Mouse (Mus musculus) urinary bladder, adult 18-20 months (tissue): Measurements from ENCODE around the gene Pdlim1.

ENCODE experiments used
- DNase-seq, 2 experiments: peaks; one replicate each; pipeline ENCODE4 v3.0.0; 2022; ENCODE audit warnings: low spot score in 2 of 2, mixed read lengths in 2 of 2

Pdlim1 gene

DNA sequence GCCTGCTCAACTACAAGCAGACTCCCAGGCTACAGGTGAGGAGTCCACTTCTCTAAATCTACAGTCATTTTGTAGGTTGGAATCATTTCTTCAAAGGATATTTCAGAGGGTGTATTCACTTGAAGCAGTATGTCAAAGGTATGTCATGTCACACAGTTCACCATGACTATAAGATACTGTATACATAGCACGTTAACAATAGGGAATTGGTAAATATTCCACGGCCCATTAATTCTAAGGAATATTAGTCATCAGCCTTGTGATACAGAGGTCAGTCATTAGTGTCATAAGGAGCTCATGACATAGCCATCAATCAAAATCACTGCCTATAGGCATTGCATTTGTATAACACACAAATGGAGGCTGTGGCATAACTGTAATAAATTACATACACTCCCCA, 13.1 kb upstream of the Pdlim1 start:
- DNase-seq = no peak

DNA sequence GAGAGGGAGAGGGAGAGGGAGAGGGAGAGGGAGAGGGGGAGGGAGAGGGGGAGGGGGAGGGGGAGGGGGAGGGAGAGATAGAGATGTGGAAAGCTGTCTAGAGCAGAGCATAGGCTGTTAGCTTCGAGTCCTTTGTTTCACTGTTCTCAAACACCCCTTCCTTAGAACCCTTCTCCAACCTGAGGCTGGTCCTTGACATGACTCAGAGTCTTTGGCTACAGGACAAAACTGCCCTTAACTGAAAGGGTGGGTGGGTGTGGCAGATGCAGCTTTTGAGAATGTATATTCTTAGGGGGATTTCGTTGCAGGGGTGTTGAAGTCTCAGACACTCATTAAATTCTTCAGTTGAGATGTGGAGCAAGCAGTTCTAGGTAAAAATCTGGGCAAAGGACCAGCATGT, 11.8 kb upstream of the Pdlim1 start:
- no peak for DNase-seq

DNA sequence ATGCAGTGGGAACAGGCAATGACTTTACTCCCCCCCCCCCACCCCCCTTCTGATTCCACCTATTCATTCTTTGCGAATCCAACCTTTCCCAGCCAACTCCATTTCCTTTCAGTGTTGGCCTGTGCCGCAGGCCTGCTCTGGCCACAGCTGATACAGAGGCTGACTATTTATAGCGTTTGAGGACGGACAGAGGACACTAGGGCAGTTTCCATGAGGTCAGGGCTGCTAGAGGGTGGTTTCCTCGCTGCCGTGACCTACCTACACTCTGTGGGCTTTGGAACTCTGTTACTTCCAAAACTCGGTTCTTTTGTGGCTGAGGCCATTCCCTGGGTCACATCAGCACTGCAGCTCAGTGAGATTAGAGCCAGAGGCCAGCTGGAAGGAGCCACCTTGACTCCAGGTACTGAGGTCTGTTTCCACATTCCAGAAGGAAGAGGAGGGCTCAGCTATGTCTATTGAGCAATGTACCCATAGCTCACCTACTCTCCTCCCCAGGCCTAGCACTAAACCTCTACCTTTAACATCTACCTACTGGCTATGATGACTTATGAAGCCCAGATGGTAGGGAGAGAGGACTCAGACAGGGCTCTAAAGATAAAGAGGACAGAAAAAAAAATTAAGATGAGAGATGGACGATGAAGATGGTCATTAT, 6.9 kb upstream of the Pdlim1 start:
- DNase-seq = no peak

DNA sequence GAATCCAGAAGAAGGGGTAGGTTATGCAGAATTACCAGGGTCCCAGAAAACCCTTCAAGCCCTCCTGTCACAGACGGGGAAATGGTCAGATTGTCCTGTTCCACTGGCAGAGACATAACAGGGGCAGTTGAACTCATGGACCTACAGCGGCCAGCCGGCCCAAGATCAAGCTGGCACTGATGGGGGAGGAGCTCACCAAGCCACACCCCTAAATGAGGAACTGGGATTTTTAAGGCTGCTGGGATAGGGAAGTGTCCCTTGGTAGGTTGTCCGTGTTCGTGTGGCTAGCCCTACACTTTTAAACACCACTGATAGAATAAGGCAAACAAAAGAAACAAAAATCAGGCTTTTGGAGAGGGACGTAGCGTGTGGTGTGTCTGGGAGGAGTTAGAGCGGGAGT, 5.9 kb upstream of the Pdlim1 start:
- no peak for DNase-seq

DNA sequence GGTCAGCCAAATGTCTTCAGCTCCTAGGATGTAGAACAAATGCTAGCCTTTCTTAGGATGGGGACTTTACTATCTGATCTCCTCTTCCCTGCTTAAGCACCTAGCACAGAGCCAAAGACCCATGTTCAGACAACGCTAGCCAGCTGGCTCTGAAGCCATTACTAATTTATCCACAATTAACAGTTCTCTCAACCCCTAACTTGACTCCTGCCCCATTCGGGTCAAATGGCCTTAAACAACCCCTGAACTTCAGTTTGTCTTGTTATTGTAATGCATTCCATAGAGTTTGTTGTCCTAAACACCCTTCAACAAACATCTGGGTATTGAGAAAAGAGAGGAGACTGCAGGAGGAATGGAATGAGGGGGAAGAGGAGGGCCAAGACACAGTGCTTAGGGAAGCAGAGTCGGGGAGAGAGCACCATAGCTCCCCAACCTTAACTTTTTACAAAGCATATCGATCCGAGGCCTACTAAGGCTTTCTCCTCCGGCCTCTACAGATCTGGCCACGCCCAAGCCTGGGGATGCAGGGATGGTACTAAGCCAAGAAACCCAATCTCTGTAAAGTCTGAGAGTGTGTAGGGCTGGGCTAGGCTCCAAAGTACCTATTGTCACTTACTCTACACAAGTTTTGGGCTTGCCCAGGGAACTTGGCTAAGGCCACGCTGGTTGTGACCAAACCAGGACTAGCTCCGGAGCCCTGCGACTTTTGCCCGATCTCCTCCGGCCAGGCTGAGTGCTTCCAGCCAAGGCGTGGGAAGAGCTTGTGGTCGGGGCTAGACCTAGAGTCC, 4.0 kb upstream of the Pdlim1 start:
- DNase-seq = no peak

DNA sequence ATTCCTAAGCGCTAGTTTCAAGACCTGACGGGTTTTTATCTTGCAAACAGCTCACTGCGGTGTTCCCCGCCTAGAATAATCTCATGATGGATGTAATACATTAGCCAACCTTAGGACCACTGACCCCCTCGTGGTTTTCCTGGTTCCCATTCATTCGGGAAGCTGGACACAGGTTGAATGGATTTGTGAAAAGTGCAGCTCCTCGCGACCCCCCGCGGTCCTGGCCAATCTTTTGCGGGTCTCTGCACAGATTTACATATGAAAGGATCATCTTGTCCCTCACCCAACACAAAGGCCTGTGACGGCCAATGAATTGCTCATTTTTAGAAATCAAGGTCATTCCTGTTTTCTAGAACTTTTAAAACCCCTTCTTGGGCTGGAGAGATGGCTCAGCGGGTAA, 1.0 kb upstream of the Pdlim1 start:
- no peak for DNase-seq

DNA sequence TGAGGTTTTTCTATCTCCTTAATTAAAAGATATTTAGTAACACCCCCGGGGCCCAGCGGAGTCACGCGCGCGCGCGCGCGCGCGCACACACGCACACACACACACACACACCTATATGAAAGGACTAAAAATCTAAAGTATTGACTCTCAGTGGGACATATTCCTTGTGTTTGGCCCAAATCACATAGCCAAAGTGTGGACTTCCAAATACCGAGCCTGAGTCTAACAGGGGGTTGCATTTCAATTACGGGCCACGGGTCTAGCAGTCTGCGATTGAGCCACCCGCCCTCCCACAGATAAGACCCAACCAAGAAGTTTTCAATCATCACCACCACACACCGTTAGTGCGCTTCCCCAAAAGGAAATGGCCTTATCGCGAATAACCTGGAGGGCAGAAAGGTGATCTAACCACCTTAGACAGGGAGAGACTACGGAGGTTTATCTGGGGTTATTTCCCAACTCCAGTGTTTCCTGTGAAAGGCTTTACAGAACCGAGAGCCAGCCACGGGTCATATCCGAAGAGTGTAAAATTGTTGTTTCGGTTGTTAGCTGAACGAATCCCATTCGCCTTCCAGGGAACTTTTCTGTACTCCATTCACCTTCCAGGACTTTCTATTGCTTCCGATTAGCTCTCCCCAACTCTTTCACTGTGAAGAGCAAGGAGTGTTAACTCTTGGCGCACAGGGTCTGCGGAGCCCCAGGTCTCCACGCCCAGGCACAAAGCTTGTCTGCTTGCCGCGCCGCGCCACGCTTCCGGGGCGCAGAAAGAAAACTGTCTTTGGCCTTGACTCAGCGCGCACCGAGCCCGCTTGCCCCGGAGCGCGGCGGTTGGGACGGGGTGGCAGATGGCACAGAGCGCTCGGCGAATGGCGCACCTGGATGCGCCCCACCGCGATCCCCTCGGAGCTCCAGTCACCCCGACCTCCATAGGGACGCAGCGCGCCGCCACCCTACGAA, 1.0 kb downstream of the Pdlim1 start:
- no peak for DNase-seq

DNA sequence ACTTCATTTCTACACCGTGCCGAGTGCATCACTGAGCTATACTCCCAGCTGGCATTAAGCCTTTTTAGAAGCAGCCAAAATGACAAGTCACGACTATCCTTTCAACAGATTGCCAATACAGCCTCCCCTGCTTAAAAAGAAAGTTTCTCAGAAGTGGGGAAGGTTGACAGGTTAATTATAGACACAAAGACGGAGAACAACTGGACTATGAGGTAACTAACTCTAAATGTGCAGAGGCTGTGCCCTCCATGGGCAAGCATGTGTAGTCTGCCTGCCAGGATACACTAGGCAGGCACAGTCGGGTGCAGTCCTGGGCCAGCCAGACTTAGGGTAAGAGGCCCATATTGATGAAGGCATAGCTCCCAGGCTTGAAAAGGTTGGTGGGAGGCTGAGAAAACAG, 2.1 kb downstream of the Pdlim1 start:
- DNase-seq = no peak

DNA sequence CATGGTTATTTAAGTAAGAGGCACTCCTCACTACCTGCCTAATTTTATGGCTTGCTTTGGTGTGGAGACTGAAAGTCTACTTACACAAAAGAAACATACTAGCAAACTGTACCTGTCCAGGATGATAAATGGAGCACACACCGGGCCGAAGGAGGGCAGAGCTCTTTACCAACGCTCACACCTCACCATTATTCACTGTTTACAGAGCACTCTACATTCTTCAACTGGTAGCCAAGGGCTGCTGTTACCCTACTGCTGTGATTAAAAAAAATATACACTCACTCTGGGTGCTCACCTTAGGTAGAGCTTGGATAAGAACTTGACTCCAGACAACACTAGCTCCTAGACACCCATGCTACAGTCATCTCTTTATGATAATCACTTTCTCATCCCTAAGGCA, 3.1 kb downstream of the Pdlim1 start:
- DNase-seq = no peak

DNA sequence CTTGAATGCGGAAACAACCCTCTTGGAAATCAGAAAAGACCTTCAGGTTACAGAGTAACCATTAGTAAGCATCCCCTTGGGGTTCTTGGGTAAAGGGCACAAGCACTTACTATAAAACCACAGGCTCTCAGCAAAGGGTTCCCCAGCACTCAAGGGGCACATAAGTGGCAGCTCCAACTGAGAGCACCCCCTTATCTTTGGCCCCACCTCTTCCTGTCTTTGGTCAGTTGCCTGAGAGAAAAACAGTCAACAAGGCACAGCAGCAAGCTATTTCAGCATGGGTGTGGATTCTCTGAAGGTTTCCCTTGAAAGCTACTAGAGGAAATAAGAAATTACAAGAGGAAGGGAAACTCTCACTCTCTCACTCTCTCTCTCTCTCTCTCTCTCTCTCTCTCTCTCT, 4.3 kb downstream of the Pdlim1 start:
- DNase-seq = no peak

DNA sequence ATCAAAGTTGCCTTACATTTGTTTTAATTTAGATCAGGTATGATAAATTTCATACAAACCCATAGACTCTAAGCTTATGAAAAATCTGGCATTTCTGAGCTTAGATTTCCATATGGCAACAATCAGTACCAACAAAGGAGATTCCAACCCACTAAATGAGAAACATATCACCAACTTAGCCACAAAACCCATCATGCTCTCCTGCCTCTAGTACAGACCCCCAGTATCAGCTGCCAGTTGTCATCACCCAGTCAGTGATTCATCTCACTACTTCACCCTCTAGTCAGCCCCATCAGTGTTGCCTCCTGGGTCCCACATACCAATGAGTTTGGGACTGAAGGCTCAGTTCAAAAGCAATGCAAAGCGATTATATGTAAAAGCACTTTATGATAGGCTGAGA, 12.2 kb downstream of the Pdlim1 start:
- no peak for DNase-seq

DNA sequence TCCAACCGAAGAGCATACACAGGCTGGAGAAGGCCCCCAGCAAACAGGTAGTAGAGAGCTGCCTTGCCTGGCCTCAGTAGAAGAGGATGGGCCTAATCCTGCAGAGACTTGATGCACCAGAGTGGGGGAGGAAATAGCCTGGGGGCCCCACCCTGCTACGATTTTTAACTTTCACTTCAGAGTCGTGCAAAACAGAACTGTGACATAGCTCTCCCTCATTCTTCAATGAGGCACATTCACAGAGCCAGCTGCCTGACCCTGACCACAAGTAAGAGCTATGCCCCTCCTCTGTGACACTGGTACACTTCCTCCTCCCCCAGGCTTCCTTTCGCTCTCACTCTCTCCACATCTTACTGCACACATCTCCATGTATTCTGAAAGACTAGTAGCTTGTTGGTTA, 14.2 kb downstream of the Pdlim1 start:
- no peak for DNase-seq

DNA sequence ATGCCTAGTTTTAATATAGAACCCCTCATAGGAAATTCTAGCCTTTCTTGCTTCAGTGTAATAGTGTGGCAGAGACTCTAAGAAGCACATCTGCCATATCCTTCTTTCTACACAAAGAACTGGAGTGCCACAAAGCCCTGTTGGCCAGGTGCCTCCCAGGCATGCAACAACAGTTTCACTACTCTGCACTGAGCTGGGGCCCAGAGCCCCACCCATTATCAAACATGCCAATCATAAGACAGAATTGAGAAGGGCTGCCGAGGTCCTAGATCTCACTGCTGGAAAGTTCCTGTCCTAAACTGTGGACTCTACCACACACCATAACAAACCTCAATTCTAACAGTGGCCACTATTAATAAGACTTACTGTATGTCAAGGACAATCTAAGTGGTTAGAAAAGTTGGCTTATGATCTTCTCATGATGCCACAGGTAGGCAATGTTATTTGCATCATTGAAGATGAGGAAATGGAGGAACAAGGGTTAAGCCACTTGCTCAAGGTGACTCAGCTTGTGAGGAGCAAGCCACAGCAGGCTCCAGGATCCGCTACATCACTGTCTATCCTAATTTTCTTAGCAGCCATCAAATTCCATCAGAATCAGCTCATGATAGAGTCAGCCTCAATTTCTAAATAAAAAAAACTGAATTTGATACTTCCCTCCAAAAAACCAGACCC, 15.1 kb downstream of the Pdlim1 start:
- DNase-seq = no peak

DNA sequence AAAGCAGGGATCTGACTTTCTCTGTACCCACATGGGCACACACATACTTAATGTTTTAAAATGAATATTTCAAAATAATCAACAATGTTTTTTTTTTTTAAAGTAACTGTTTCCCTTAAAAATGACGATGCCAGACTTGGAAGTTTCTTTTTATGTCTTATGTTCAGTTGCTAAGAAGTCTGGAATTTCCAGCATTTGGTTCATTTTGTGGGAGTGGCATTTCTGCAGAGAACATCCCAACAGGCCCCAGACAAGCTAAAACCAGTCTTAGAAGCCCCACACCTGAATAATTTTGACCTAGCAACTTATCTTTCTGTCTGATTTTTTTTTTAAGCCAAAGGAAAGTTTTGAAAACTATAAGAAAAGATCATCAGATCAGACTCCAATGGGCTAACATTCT, 16.1 kb downstream of the Pdlim1 start:
- DNase-seq = no peak

DNA sequence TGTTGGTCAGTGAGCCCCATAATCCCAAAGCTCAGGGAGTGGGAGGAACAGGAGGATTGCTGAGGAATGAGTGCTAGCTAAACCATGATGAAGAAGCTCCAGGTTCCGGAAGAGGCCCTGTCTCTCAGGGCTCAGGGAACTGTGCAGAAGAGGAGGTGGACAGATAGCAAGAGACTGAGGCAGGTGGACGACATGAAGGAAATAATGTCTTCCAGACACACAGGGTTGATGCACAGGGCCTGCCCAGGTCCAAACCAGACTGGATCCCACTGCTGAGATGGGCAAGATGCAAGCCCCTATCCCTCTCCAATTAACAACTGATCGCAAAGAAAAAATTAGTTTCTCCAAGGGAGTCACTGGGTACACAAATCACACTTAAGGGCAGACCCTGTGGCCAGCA, 16.9 kb downstream of the Pdlim1 start:
- DNase-seq = no peak

DNA sequence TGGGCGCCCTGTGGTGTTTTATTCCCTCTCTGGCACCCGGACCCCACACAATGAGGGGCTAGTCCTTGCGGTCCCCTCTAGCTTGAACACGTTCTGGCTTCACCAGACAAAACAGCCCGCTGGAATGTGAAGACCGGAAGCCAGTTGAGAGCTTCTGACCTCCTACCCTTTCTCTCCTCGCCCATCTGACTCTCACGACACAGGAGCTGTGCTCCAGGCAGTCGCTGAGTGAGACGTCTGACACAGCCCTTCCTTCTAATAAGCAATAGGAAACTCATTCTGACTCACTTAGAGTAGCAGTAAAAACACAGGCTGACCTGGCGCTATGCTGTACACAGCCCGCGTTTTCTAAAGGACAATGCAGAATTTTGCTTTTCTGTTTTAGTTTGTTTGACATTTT, 17.9 kb downstream of the Pdlim1 start:
- DNase-seq = no peak

DNA sequence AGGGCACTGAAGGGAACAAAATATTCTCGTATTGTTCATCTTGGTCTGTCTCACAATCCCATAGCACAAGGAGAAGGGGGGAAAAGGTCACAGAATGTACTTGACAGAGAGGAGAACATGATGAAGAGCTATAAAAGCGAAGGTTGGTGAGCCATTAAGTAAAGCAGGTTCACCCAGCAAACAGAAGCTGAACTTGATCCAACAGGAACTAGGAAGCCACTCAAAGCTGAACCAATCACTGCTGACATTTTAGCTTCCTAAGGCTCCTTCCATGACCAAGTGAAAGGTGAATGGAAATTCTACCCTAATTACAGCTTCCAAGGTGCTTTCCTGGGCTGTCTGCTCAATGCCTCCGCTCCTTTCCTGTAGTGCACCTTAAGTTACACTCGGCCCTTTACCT, 20.5 kb downstream of the Pdlim1 start:
- DNase-seq = no peak

DNA sequence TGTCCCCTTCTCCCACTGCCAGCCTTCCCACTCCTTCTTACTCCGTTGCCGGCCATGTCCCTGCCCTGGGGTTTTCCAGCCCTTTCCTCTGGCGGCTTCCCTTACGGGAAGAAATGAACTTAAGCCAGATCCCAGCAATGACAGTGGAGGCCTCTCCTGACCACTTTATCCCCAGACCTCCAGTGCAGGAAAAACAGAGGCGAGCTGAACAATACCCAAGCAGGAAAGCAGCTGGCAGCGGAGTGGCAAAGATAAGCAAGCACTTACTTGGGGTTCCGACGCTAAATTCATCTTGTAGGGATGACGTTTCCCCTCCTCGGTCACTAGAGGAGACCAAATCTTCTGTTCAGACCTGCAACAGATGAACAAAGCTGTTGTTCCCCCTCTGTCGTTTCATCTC, 22.3 kb downstream of the Pdlim1 start:
- DNase-seq = no peak

DNA sequence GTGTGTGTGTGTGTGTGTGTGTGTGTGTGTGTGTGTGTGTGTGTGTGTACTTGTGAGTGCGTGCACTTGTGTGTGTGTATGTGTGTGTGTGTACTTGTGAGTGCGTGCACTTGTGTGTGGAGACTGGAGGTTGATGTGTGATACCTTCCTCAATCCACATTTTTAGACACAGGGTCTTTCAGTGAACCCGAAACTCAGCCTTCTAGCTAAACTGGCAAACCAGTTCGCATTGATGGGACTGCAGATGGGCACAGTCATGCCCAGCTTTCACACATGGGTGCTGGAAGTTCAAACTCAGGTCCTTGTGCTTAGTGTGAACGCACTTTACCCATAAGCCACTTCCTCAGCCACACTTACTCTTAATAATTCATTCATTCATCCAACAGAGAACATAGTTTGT, 23.2 kb downstream of the Pdlim1 start:
- no peak for DNase-seq

DNA sequence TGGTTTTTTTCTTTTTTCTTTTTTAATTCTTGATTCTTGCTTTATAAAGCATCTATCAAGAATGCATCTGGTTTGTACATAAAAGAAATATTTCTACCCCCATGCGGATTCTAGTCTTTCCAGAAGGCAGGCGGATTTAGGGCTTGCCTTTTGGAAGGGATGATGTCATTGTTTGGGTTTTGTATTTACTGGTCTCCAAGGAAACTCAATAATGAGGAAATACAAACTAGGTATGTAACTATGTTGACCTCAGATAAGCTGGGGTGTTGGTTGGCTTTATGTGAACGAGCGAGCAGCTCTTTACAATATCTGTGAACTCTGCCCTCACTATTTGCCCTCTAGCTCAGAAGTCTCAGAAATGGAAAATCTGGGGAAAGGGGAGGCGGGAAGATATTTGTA, 24.4 kb downstream of the Pdlim1 start:
- DNase-seq = no peak

DNA sequence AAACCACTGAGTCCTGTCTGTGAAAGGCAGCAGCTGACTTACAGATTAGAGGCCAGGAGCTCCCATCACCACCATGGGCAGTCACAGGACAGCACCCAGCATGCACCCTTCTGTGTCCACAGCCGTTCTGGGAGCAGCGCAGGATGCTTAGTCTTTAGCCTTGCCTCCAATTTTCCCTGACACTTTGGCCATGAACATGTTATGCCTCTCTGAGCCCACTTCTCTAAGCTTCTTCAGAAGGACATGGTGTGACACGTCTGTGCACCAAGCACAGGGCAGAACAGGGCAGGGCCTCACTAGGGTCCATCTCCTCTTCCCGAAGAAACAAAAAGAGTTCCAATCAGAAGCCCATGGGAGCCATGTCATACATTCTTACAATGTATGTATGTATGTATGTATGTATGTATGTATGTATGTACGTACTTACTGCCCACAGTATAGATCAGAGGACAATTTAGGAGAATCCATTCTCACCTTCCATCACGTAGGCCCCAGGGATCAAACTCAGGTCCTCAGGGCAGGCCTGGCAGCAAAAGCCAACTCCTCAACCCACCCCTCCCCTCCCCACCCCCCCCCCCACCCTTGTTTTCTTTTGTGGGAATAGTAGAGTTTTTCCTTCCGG, 24.9 kb downstream of the Pdlim1 start:
- no peak for DNase-seq
